Mouse (Mus musculus) intestine, embryonic 14.5 days (tissue): Measurements from ENCODE around the gene Tspan15. TPM values are rescaled to one million over a fixed set of nuclear protein-coding genes. Genes with fewer than 3 reads are reported as not detected.

Source experiments
- ATAC-seq: fragments of 200-750 bp; cut with Nextera tagmentation; replicated peaks from 2 replicates; pipeline ENCODE4 v1.8.0; 2017; ENCODE audit warnings: low read depth, moderate number of reproducible peaks, moderate TSS enrichment, moderate library complexity; ENCODE audit not compliant: low FRiP score, low TSS enrichment
- DNase-seq: peaks from one replicate; pipeline ENCODE4 v3.0.0-alpha.2; 2018; ENCODE audit warnings: low spot score
- H3K27ac ChIP-seq: fragments of 300-500 bp; sonication (generic); 2 replicates; pipeline ENCODE4 v1.5.1; 2014; ENCODE audit warnings: low read depth, mild to moderate bottlenecking, control low read depth
- H3K27me3 ChIP-seq: fragments of 300-500 bp; sonication (generic); replicated peaks from 2 replicates; pipeline ENCODE4 v1.6.1; 2014; ENCODE audit warnings: low read length, control low read depth; ENCODE audit not compliant: control insufficient read depth, insufficient read depth
- H3K36me3 ChIP-seq: fragments of 300-500 bp; sonication (generic); 2 replicates; pipeline ENCODE4 v1.6.1; 2014; ENCODE audit warnings: low read length, control low read depth; ENCODE audit not compliant: control insufficient read depth, insufficient read depth
- H3K4me1 ChIP-seq: fragments of 300-500 bp; sonication (generic); replicated peaks from 2 replicates; pipeline ENCODE4 v1.6.1; 2014; ENCODE audit warnings: low read length, control low read depth, mixed read lengths; ENCODE audit not compliant: control insufficient read depth, insufficient read depth
- H3K4me2 ChIP-seq: fragments of 300-500 bp; sonication (generic); 2 replicates; pipeline ENCODE4 v1.6.1; 2014; ENCODE audit warnings: low read length
- H3K4me3 ChIP-seq: fragments of 300-500 bp; sonication (generic); 2 replicates; pipeline ENCODE4 v1.5.1; 2014; ENCODE audit warnings: low read depth, low read length, control low read depth, mixed read lengths
- H3K9ac ChIP-seq: fragments of 300-500 bp; sonication (generic); 2 replicates; pipeline ENCODE4 v1.6.1; 2014; ENCODE audit warnings: mild to moderate bottlenecking, low read length
- H3K9me3 ChIP-seq: fragments of 300-500 bp; sonication (generic); 2 replicates; pipeline ENCODE4 v1.6.1; 2016; ENCODE audit warnings: low read length, control low read depth; ENCODE audit not compliant: control insufficient read depth
- WGBS: fragments of 180-500 bp; shearing (Covaris S2); extraction: QIAGEN DNeasy Blood & Tissue Kit; methylation state at CpG from one replicate; pipeline ENCODE4 v1.1.7; 2014; 5-methylcytosine and 5-hydroxymethylcytosine counted together
- microRNA-seq: library from miRNA; unstranded; fragments of <30 nt; microRNA quantifications from one replicate; pipeline ENCODE4, GENCODE M21; 2016
- polyA plus RNA-seq: library from polyadenylated mRNA; unstranded; fragments of >200 nt; fragmentation: Nextera tagmentation; extraction: Ambion mirVana; gene quantifications from 2 replicates; pipeline ENCODE4 v1.2.1, GENCODE M21; 2014

Gene Tspan15
- polyA plus RNA-seq, 1 experiment from 2014 or later = 32.5 TPM

- DNase-seq = no peak
Observed at GRCm38 (mm10) chr10:62143820-62144219, 87.2 kb downstream of the Tspan15 start, which contains the start of gene Fam241b. Gene Fam241b (minus strand): TSS chr10:62143920.

GRCm38 (mm10) chr10:62138040-62138439, 93.0 kb downstream of the Tspan15 start:
- peak; percentile 65 for DNase-seq
- no peak overlapping the region for H3K9ac ChIP-seq
- no peak overlapping the region for H3K27ac ChIP-seq
- peaks cover 2% of the 10 kb centered on the region; the same call in 1 of the 2 replicates for H3K4me1 ChIP-seq
- 14% methylated on average over 3 of the region's 3 CpGs for WGBS
- no peak for ATAC-seq
- H3K4me2 ChIP-seq = no peak overlapping the region
- no peak overlapping the region for H3K4me3 ChIP-seq
- no peaks in the 10 kb centered on the region for H3K36me3 ChIP-seq
- peaks cover 49% of the 10 kb centered on the region for H3K27me3 ChIP-seq
- no peaks in the 10 kb centered on the region for H3K9me3 ChIP-seq

More at GRCm38 (mm10) chr10:62143820-62144219, 87.2 kb downstream of the Tspan15 start, which contains the start of gene Fam241b:
- Histone ChIP-seq H3K27me3 (no peaks in the 10 kb centered on the region), H3K9me3 (no peaks in the 10 kb centered on the region), H3K9ac (no peak within 1 kb of the TSS), H3K4me2 (no peak within 1 kb of the TSS), H3K27ac (no peak within 1 kb of the TSS), H3K4me3 (no peak within 1 kb of the TSS), H3K36me3 (no peaks in the 10 kb centered on the region), H3K4me1 (no peaks in the 10 kb centered on the region)
- ATAC-seq = no peak
- WGBS = 51% methylated on average over 8 of the region's 8 CpGs

GRCm38 (mm10) chr10:62137150-62137549, 93.9 kb downstream of the Tspan15 start:
- H3K27me3 ChIP-seq = peaks cover 58% of the 10 kb centered on the region
- DNase-seq (no peak), ATAC-seq (no peak)
- peaks cover 7% of the 10 kb centered on the region; the same call in 1 of the 2 replicates for H3K4me1 ChIP-seq
- no peaks in the 10 kb centered on the region for H3K36me3 ChIP-seq
- H3K27ac ChIP-seq = no peak overlapping the region
- no peak overlapping the region for H3K4me3 ChIP-seq
- no peaks in the 10 kb centered on the region for H3K9me3 ChIP-seq
- no peak overlapping the region for H3K9ac ChIP-seq
- H3K4me2 ChIP-seq = no peak overlapping the region
- 10% methylated on average over 4 of the region's 4 CpGs for WGBS

GRCm38 (mm10) chr10:62135696-62136470, 95.2 kb downstream of the Tspan15 start:
- no peak overlapping the region for H3K4me3 ChIP-seq
- no peak for ATAC-seq

More at GRCm38 (mm10) chr10:62135696-62136470, 95.2 kb downstream of the Tspan15 start:
- 3% methylated on average over 8 of the region's 8 CpGs for WGBS
- H3K27ac ChIP-seq = no peak overlapping the region
- no peaks in the 10 kb centered on the region for H3K9me3 ChIP-seq
- H3K4me1 ChIP-seq = peaks cover 7% of the 10 kb centered on the region; the same call in 1 of the 2 replicates
- no peak overlapping the region for H3K4me2 ChIP-seq
- no peaks in the 10 kb centered on the region for H3K36me3 ChIP-seq
- H3K9ac ChIP-seq = no peak overlapping the region
- peaks cover 71% of the 10 kb centered on the region for H3K27me3 ChIP-seq
- no peak for DNase-seq

Small RNA genes within 50 kb of the gene (microRNA-seq; reads per million reads assigned to microRNA genes)
- 2.5 reads per million, percentile 26 among the genes with 10 or more reads in this experiment for gene Mir7662

Other genes starting within 250 kb of the Tspan15 start
- gene Neurog3, start 98.2 kb downstream of the Tspan15 start, polyA plus RNA-seq = 8.5 and 20.9 TPM in 2 replicates
- gene Fam241b, start 87.3 kb downstream of the Tspan15 start, polyA plus RNA-seq = 7.6 and 10.3 TPM in 2 replicates
- 0.50 and 0.98 TPM in 2 replicates for gene Tacr2, start 21.2 kb upstream of the Tspan15 start, polyA plus RNA-seq
- 20.3 and 24.1 TPM in 2 replicates for gene Hk1, start 148.7 kb upstream of the Tspan15 start, polyA plus RNA-seq
- gene Hkdc1, start 191.2 kb upstream of the Tspan15 start, polyA plus RNA-seq = 4.5 and 5.8 TPM in 2 replicates
- 0.37 and 0.59 TPM in 2 replicates for gene 4930507D05Rik, start 218.2 kb upstream of the Tspan15 start, polyA plus RNA-seq
- 31.2 and 34.0 TPM in 2 replicates for gene Supv3l1, start 218.5 kb upstream of the Tspan15 start, polyA plus RNA-seq